Mouse (Mus musculus): ENCODE measurements around the gene Cenps.

DNA sequence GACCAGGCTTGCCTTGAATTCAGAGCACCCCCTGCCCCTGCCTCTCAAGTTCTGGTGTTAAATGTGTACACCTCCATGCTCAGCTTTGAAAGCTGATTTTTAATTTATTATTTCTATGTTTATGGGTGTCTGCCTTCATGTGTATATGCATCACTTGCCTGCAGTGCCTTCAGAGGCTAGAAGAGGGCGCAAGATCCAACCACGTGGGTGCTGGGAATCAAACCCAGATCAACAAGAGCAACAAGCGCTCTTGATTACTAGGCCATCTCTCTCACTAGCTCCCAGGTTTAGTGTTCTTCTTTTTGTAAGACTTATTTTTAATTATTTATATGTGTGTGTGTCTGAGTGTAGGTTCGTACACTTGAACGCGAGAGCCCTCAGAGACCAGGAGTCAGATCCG lies 17.4 kb upstream of the Cenps start:
- peak; percentile 22 for TF ChIP-seq CTCF (conservative IDR thresholded peaks at IDR 0.05; ENCODE audit: low read length)
- no peak for TF ChIP-seq NANOG (IDR thresholded peaks at IDR 0.05; ENCODE audit: borderline replicate concordance, low read length)

Data from E14TG2a.4 (cell line).